Mouse (Mus musculus) forebrain, postnatal 0 days (tissue): ENCODE data around the gene Fat1. TPM values are rescaled to one million over a fixed set of nuclear protein-coding genes. Genes with fewer than 3 reads are reported as not detected.

Experiments
- ATAC-seq: fragments of 200-750 bp; cut with Nextera tagmentation; 2 replicates; pipeline ENCODE4 v1.8.0; 2017; ENCODE audit warnings: mild to moderate bottlenecking, moderate library complexity
- DNase-seq: peaks from one replicate; pipeline ENCODE4 v3.0.0-alpha.2; 2015
- H3K27ac ChIP-seq: fragments of 300-500 bp; sonication (generic); 2 replicates; pipeline ENCODE4 v1.5.1; 2014; ENCODE audit warnings: low read depth, mild to moderate bottlenecking, antibody characterized with exemption, low read length, moderate library complexity, mixed read lengths
- H3K27me3 ChIP-seq: fragments of 300-500 bp; sonication (generic); 2 replicates; pipeline ENCODE4 v1.6.1; 2014; ENCODE audit warnings: mild to moderate bottlenecking, low read length, mixed read lengths; ENCODE audit not compliant: insufficient read depth
- H3K36me3 ChIP-seq: fragments of 300-500 bp; sonication (generic); 2 replicates; pipeline ENCODE4 v1.6.1; 2014; ENCODE audit warnings: mild to moderate bottlenecking, moderate library complexity; ENCODE audit not compliant: insufficient read depth
- H3K4me1 ChIP-seq: fragments of 300-500 bp; sonication (generic); 2 replicates; pipeline ENCODE4 v1.6.1; 2014; ENCODE audit warnings: antibody characterized with exemption; ENCODE audit not compliant: insufficient read depth
- H3K4me2 ChIP-seq: fragments of 300-500 bp; sonication (generic); 2 replicates; pipeline ENCODE4 v1.6.1; 2014; ENCODE audit warnings: low read depth, mild to moderate bottlenecking, moderate library complexity
- H3K4me3 ChIP-seq: fragments of 300-500 bp; sonication (generic); 2 replicates; pipeline ENCODE4 v1.5.1; 2014; ENCODE audit warnings: low read depth, low read length, mixed read lengths
- H3K9ac ChIP-seq: fragments of 300-500 bp; sonication (generic); 2 replicates; pipeline ENCODE4 v1.6.1; 2014; ENCODE audit warnings: mild to moderate bottlenecking
- H3K9me3 ChIP-seq: fragments of 300-500 bp; sonication (generic); 2 replicates; pipeline ENCODE4 v1.6.1; 2016; ENCODE audit warnings: low read length
- CTCF ChIP-seq: sonication (generic); IDR thresholded peaks from 2 replicates; pipeline ENCODE4 v1.5.1; 2016; ENCODE audit warnings: antibody characterized with exemption, control low read depth, low read depth
- WGBS: fragments of 180-500 bp; shearing (Covaris S2); extraction: QIAGEN DNeasy Blood & Tissue Kit; methylation state at CpG from one replicate; pipeline ENCODE4 v1.1.7; 2014; 5-methylcytosine and 5-hydroxymethylcytosine counted together
- polyA plus RNA-seq: library from polyadenylated mRNA; unstranded; fragments of >200 nt; fragmentation: Nextera tagmentation; extraction: Ambion mirVana; gene quantifications from 2 replicates; pipeline ENCODE4 v1.2.1, GENCODE M21; 2015
- total RNA-seq: library from RNA; depleted of rRNA; stranded (reverse); fragments of >200 nt; gene quantifications from 2 replicates; pipeline ENCODE4 v1.2.3, GENCODE M21; 2014

The Fat1 gene
- total and polyA plus RNA-seq, 2 experiments from 2014 or later: 8.0 to 66.7 TPM

GRCm38 (mm10) chr8:44993376-44993775 is 58.1 kb downstream of the Fat1 start:
- no peak overlapping the region for H3K9ac ChIP-seq
- ATAC-seq (no peak), DNase-seq (no peak)
- no peaks in the 10 kb centered on the region for H3K36me3 ChIP-seq
- no peaks in the 10 kb centered on the region for H3K27me3 ChIP-seq
- H3K9me3 ChIP-seq: no peaks in the 10 kb centered on the region
- no peak overlapping the region for H3K4me2 ChIP-seq
- TF ChIP-seq CTCF: no peak
- H3K4me1 ChIP-seq: 0 out of 2 replicates have a peak, but pooled peaks cover 3% of the 10 kb centered on the region
- H3K27ac ChIP-seq: no peak overlapping the region
- 61% methylated on average over 4 of the region's 4 CpGs for WGBS
- no peak overlapping the region for H3K4me3 ChIP-seq

GRCm38 (mm10) chr8:44996493-44996892 is 61.2 kb downstream of the Fat1 start:
- Histone ChIP-seq H3K27ac (no peak overlapping the region), H3K36me3 (no peaks in the 10 kb centered on the region), H3K9me3 (no peaks in the 10 kb centered on the region), H3K4me1 (0 out of 2 replicates have a peak, but pooled peaks cover 7% of the 10 kb centered on the region), H3K27me3 (no peaks in the 10 kb centered on the region), H3K9ac (no peak overlapping the region), H3K4me3 (no peak overlapping the region), H3K4me2 (no peak overlapping the region)
- no peak for TF ChIP-seq CTCF
- 46% methylated on average over 3 of the region's 3 CpGs for WGBS
- ATAC-seq: no peak
- no peak for DNase-seq

GRCm38 (mm10) chr8:44997321-44997720 is 62.1 kb downstream of the Fat1 start:
- Histone ChIP-seq H3K4me2 (no peak overlapping the region), H3K36me3 (no peaks in the 10 kb centered on the region), H3K9ac (no peak overlapping the region), H3K9me3 (no peaks in the 10 kb centered on the region), H3K4me3 (no peak overlapping the region), H3K4me1 (0 out of 2 replicates have a peak, but pooled peaks cover 7% of the 10 kb centered on the region), H3K27me3 (no peaks in the 10 kb centered on the region), H3K27ac (no peak overlapping the region)
- no peak for TF ChIP-seq CTCF
- DNase-seq (no peak), ATAC-seq (no peak)
- 63% methylated on average over 3 of the region's 3 CpGs for WGBS

GRCm38 (mm10) chr8:44997829-44998228 is 62.6 kb downstream of the Fat1 start:
- Histone ChIP-seq H3K9ac (no peak overlapping the region), H3K4me3 (no peak overlapping the region), H3K9me3 (no peaks in the 10 kb centered on the region), H3K4me2 (no peak overlapping the region), H3K27ac (no peak overlapping the region), H3K27me3 (no peaks in the 10 kb centered on the region), H3K4me1 (0 out of 2 replicates have a peak, but pooled peaks cover 7% of the 10 kb centered on the region), H3K36me3 (no peaks in the 10 kb centered on the region)
- no peak for TF ChIP-seq CTCF
- WGBS: 27% methylated on average over 6 of the region's 6 CpGs
- DNase-seq: no peak
- no peak for ATAC-seq

- DNase-seq (no peak), ATAC-seq (no peak)
- no peak overlapping the region for H3K9ac ChIP-seq
- no peak for TF ChIP-seq CTCF
- no peaks in the 10 kb centered on the region for H3K27me3 ChIP-seq
- H3K4me3 ChIP-seq: 0 out of 2 replicates have a peak overlapping the region, but pooled peaks have one; percentile 6
- 0 out of 2 replicates have a peak, but pooled peaks cover 9% of the 10 kb centered on the region for H3K4me1 ChIP-seq
- peak overlapping the region; percentile 39 for H3K4me2 ChIP-seq
- no peaks in the 10 kb centered on the region for H3K9me3 ChIP-seq
- no peak overlapping the region for H3K27ac ChIP-seq
- 26% methylated on average over 9 of the region's 9 CpGs for WGBS
- H3K36me3 ChIP-seq: no peaks in the 10 kb centered on the region
These were observed 63.0 kb downstream of the Fat1 start for GRCm38 (mm10) chr8:44998275-44998674.

- TF ChIP-seq CTCF: peak; percentile 47
- WGBS: 3% methylated on average over 11 of the region's 11 CpGs
- Histone ChIP-seq H3K36me3 (no peaks in the 10 kb centered on the region), H3K4me2 (peak overlapping the region; percentile 39), H3K4me3 (0 out of 2 replicates have a peak overlapping the region, but pooled peaks have one; percentile 6), H3K9ac (no peak overlapping the region), H3K27me3 (no peaks in the 10 kb centered on the region), H3K4me1 (0 out of 2 replicates have a peak, but pooled peaks cover 10% of the 10 kb centered on the region), H3K27ac (no peak overlapping the region), H3K9me3 (no peaks in the 10 kb centered on the region)
- peak; percentile 76 for DNase-seq
- peak; percentile 91 for ATAC-seq
These were observed 63.5 kb downstream of the Fat1 start for GRCm38 (mm10) chr8:44998681-44999277.

GRCm38 (mm10) chr8:45001577-45002197 is 66.4 kb downstream of the Fat1 start:
- Histone ChIP-seq H3K9me3 (no peaks in the 10 kb centered on the region), H3K4me3 (no peak overlapping the region), H3K27ac (no peak overlapping the region), H3K9ac (no peak overlapping the region), H3K4me1 (0 out of 2 replicates have a peak, but pooled peaks cover 10% of the 10 kb centered on the region), H3K4me2 (no peak overlapping the region), H3K27me3 (no peaks in the 10 kb centered on the region), H3K36me3 (no peaks in the 10 kb centered on the region)
- 69% methylated on average over 8 of the region's 8 CpGs for WGBS
- ATAC-seq (no peak), DNase-seq (no peak)
- TF ChIP-seq CTCF: no peak
